Mouse (Mus musculus) lung, postnatal 4 days (tissue): Measurements from ENCODE around the gene Hnf4a.
"Not testable (repeated sequence)": the region's sequence is repeated elsewhere in the genome, so short reads cannot be mapped to it uniquely, and the experiment has no call there.

Experiments
- DNase-seq, 2 experiments: peaks; one replicate each; pipeline ENCODE4 v3.0.0; 2021

Gene Hnf4a

DNA sequence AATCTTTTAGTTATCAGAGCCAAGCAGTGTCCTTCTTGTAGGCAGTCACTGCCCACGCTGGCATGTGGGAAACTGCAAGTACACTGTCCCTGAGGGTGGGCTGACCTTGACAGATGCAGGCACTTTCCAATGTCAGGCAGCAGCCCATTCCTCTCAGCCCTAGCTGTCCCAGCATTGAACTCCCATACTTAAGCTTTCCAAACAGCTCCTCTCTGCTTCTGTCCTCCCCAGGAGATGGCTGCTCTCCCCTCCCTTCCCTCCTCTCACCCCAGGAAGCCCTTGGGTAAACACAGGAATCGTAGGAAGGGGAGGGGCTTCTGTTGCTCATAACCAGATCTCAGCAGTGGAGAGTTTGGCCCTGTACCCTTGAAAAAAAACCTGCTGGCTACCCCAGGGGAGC lies 88.5 kb downstream of the Hnf4a start:
- DNase-seq: peak; percentile 42 to 50

DNA sequence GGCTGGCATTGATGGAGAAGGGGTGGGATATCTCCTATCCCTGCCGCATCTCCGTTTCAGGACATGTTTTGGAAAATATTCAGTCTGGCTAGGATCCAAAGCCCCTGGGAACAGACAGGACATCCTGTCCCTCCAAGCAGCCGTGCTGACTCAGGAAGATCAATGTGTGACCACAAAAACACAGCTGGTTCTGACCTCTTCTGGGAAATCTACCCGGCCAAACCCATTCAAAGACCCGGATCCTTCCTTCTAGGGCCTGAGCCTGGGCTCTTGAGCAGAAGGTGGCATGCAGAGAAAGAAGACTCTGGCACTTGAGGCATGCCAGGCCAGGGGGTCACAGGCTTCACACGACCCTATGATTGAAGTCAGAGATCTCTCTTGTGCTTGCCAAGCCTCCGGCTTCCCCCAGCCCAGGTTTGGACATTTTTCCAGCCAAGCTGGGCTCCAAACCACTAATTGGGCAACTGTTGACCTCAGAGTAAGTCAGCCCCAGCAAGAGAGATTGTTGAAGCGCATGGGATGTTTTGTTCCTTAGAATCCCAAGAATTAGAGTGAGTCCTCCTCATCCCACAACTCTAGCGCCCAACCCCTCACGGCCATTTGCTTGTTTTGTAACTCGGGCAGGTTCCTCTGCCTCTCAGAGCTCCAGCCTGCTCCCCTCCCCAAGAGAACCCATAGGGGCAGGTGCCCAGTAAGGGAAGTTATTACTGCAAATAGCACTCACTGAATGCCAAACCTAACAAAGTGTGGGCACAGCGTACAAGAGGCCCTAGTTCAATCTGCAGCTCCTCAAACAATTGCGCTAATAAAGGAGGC lies 89.7 kb downstream of the Hnf4a start:
- DNase-seq: peak; percentile 74 to 86

DNA sequence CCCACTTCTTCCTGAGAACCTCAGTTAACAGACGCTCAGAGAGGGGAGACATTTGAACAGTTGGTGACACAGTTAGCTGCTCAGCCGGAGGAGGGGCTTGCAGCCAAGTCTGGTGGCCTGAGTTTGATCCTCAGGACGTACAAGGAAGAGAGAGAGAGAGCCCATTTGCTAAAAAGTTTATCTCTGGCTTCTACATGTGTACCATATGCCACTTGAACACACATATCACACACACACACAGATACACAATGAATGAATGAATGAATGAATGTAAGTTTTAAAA lies 90.2 kb downstream of the Hnf4a start:
- DNase-seq: no peak

DNA sequence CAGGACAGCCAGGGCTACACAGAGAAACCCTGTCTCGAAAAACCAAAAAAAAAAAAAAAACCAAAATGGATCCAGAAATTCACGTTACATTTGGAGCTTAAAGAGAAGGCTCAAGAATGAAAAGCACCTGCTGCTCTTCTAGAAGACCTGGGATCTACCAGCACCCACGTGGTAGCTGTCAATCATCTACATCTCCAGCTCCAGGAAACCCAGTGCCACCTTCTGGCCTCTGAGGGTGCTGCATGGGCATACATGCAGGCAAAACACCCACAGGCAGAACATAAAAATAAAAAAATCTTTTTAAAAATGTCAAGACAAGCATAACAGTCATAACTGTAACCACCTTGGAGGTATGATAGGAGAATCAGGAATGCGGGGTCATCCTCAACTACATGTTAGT lies 91.1 kb downstream of the Hnf4a start:
- DNase-seq: peak; percentile 71 to 76

DNA sequence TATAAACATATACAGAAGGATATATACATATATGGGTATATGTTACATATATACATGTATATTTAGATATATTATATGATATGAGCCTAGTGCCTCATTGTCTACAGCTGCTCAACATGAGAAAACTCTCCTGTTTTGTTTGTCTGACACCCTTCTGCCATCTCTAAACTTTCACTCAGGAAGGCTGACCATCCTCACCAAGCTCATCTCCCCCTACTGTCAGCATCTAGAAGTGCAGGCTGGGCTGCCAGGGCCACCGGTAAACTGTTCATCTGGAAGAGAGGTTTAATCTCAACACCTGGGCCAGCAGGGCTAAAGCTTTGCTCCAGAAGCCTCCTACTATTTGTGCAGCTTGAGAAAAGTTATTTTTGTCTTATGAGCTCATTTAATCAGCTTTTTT lies 92.6 kb downstream of the Hnf4a start:
- DNase-seq: peak; percentile 59 to 77

DNA sequence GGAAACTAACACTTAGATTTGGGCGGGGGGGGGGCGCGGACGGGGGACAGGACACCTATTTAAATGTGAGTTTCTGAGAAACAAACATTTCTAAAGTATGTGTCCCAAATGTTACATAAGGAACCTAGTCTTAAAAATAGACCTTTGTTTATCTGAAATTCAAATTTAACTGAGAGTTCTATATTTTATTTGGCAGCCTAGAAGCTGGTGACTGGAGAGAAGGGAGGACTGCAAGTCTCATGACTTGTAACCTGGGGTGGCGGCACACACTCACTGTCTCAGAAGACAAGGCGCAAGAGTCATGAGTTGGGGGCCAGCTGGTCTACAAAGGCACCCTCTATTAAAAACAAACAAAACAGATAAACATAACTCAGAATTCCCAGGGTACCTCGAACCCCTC lies 94.5 kb downstream of the Hnf4a start:
- DNase-seq: no peak

DNA sequence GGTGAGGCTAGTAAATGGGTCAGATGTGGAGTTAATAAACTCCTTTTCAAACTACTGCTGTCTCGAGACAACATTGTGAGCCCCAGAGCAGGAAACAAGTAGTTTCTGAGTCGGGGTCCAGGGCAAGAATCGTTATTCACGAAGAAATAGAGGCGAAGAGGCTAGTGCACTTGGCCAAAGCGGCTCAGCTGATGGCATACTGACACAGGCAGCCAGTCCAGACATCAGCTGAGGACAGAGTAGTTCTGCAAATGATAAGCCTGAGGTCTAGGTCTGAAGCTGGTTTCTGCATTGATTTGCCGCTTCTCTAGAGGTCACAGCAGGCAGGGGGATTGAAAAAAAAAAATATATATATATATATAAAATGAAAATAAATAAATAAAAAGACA lies 95.1 kb downstream of the Hnf4a start:
- no peak for DNase-seq

DNA sequence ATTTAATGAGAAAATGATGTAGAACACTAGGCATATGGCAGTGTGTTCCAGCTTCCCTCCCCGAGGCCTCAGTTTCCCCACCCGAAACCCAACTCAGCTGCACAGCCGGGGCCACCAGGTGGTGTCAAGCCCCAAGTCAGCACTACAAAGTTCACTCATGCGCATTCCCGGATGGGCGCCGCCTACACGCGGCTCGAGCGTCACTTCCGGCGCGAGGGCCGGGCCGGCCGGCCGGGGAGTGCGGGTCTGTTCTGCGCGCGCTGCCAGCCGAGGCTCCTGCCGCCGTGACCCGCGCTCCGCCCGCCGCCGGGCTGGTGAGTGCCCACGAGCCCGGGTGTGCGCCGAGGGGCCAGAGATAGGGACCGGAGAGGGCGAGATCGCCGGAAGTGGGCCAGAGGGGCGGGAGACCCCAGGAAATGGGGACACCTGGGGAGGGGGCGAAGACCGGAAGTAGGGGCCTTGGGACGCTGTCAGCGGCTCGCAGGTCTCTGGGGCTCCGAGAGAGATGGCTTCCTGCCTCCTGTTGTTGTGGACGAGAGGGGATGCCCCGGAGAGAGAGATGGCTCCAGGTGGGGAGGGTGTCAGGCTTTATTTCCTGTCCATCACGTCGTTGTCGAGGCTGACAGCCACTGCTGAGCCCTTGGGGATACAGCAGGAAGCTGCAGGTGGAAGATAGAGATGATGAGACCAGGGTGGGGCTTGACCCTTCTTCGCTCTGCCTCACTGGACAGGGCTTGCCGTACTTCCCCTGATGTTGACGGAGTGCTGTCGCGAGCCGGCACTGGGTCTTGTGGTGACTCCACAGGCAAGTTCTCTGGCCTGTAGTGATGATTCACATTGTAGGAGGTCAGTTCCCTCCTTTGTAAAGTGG lies 95.7 kb downstream of the Hnf4a start, which contains the start of gene Ttpal:
Gene Ttpal (plus strand): TSS at position 214 of the 871 bp plus-strand sequence.
- peak; percentile 92 to 93 for DNase-seq

DNA sequence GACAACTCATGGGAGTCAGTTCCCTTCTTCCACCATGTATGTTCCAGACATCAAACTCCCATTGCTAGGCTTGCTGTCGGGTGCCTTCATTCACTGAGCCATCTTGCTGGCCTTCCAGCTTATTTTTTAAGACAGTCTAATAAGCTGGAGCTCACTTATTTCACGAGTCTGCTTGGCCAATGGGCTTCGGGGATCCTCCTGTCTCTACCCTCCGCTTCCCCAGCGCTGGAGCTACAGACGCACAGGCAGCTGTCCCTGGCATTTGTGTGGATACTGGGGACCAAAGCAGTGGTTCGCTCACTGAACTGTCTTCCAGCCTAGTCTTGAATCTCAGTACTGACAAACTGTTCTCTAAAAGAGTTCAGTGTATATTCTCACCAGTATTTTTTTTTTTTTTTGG lies 99.6 kb downstream of the Hnf4a start:
- no peak for DNase-seq

DNA sequence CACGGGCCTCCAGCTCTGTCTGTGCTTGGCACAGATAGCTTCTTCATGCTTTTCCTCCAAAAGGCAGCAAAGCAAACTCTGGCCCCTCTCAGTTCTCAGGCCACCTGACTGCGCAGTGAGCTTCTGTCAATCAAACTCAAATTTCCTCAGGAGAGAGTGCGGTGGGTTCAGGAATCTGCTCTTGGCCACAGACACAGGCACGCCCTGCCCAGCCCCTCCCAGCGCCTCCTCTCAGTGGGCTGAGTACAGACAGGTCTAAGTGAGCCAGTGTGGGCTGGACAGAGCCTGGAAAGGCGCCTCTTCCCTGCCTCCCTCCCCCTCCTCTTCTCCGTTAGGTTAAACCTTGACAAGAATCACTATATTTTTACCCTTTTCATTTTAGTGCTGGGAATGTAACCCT lies 101.4 kb downstream of the Hnf4a start:
- DNase-seq: no peak

DNA sequence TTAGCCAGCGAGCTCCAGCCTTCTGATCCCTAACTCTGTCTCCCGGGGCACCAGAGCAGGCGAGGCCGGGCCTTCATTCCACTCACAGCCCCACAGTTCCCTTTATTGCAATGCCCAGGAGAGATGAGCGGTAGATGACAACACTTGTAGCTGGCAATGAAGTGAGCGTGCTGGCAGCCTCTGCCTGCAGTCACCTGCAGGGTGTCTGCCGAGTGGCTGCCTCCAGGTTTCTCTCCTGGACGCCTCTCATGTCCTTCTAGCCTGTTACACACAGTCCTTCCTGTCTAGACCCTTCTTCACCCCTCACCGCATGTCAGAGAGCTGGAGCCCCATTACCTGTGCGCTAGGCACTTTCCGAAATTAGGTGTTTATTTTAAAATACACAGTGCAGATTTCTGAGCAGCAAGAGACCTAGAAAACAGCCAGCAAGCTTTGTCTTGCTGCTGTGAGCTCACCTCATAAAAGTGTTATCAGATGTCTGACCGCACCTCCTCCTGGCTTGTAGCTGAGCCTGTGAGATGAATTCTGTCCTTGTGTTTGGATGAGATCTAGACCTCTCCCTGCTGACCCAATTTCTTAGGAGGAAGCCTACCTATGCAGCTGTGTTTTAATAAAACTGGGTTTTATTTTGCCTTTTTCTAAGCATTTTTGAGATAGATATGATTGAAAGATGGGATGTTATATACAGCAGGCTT lies 102.8 kb downstream of the Hnf4a start:
- no peak for DNase-seq

DNA sequence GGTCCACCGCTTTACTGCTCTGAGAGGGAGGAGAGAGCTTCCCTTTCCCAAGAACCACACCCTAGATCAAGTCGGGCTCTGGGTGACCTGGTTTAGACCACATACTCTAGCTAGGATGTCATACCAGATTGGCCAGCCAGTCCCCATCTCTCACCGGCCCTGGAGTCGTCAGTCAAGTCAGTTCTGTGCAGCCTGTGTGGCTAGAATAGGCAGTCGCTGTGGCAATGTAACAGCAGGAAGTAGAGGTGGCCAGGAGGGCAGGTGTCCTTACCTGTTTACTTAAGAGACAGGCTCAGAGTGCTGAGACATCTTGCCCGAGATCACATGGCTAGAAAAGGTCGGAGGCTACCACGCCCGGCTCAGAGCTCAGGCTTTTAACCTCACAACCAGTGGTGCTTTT lies 104.6 kb downstream of the Hnf4a start:
- DNase-seq: no peak

DNA sequence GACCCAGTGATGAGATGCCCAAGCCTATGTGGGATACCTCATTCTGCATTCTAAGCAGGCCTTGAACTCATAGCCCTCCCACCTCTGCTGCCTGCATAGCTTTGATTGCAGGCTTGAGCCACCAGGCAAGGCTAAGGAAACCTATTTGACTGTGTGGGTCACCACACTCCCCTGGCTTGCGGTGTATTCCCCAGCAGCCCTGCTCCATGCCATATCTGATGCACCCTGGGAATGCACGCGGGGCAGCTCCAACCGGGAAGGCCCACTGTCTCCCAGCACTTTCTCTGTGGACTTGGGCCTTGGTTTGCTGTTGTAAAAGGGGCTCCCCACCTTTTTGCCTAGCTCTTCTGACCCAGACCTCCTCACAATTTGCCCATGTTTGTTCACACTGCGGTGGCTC lies 106.6 kb downstream of the Hnf4a start:
- DNase-seq: no peak

DNA sequence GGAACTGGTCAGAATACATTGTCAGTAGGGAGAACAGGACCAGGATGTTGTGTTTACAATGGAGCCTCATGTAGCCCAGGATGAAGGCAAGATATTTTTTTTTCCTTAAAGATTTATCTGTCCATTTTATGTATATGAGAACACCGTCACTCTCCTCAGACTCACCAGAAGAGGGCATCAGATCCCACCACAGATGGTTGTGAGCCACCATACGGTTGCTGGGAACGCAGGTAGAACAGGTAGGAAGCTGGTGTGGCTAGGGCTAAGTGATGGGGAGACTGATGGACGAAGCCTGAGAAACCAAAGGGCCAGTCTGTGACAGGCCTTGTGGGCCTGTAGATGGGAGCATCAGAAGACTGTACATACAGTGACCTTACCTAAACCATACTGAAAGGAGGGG lies 107.4 kb downstream of the Hnf4a start:
- no peak for DNase-seq

DNA sequence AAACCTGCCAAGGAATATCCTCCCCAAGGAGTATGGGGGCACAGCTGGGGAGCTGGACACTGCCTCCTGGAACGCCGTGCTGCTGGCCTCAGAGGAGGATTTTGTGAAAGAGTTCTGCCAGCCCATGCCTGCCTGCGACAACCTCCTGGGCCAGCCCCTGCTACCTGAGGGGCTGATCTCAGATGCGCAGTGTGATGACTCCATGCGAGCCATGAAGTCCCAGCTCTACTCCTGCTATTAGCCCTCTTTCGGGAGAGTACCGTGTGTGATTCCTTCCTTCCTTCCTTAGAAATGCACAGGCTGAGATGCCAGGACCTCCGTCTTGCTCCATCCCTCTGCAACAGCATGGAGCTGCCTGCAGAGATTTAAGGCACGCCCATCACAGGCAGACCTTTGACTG lies 108.8 kb downstream of the Hnf4a start:
- DNase-seq: no peak

DNA sequence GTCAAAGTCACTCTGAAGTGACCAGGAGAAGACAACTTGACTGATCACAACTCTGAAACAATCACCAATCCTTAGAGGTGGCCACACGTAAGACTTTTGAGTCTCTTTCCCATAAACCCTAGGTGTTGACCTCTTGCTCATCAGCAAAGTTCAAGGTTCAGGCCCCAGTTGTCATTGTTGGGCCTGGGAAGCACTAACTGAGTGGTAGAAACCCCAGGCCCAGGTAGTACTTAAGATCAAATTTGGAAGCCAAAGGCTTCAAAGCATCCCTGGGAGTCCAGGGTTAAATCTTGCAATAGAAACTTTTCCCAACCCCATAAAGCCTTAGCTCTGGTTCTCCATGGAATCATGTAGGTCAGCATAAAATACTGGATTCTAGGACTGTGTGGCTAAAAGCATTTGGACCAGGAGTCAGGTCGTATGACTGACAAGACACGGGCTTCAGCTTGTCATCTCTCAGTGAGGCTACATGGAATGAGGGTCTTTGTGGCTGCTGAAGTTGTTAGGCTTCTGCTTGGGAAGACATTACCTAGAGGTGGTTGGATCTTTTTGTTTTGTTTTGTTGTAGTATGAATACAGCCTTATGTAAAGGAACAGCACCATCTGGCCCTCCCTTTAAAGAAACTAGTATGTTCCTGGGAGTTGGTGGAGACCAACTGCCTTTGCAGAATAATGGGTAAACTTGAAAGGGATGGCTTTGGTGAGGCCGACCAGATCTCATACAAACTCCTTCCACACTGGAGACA lies 109.5 kb downstream of the Hnf4a start:
- DNase-seq: no peak

DNA sequence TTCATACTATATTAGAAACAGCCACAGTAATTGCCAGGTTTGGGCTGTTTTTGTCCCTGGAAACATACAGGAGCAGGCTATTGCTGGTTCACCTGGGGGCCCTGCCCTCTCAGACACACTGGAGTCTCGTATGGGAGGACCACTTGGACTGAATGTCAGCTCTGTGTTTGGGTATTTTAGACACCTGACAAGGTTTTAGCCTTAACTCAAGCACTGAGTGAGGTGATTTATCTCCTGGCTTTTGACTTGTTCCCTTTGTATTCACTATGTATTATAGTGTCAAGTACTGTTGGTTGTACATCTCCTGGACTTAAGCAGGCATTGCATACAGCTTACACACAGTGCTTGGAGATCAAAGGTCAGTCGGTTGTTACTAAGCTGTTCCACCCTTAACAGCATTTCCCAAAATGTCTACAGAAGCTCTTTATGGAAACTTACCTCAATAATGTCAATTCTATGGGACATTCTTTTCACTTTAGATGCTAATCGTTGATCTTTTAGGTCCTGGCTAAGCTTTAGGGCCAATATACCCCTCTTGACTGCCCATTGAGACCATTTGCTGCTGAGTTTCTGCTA lies 110.1 kb downstream of the Hnf4a start:
- no peak for DNase-seq

DNA sequence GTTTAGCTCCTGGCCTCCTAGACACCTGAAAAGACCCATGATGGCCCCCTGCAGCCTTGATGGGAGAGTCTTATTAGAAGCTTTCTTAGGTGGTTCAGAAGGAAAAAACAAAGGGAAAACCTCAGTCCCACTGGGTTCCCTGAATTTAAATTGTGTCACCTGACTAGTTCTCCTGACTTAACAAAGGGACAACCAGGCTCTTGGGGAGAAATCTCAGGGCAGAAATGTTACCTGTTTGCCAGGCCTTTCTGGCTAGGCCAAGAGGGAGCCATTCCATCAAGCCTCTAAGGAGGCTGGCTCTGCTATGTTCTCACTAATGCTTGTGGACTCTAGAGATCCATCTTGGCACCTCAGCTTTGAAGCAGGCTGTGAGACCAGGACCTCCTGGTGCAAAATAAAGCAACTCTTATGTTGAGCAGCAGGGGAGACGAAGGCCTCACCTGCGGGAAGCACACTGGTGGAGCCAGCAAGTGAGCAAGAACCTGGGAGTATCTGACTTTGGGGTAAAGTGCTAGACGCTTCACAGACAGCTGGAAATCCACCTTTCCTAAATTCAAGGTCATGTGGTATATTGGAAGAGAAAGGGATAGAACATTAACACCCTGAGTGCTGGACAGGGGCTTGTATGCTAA lies 110.7 kb downstream of the Hnf4a start:
- no peak for DNase-seq

DNA sequence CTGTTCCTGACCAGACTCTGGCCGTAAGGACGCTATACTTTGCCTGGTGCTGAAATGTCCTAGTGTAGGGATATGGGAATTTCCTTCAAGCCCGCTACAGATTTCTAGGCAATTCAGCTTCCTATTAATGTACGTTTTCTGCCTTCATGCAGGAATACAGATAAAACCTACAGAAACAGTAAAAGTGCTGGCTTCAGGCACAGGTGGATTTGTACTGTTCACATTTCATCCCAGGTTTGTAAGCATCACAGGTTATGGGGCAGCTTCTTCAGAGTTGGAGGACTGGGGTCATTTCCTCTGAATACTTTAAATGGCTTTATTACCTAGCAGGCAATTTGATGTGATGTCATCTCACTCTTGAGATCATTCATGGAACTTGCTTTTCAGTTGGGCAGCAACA lies 111.3 kb downstream of the Hnf4a start:
- no peak for DNase-seq

DNA sequence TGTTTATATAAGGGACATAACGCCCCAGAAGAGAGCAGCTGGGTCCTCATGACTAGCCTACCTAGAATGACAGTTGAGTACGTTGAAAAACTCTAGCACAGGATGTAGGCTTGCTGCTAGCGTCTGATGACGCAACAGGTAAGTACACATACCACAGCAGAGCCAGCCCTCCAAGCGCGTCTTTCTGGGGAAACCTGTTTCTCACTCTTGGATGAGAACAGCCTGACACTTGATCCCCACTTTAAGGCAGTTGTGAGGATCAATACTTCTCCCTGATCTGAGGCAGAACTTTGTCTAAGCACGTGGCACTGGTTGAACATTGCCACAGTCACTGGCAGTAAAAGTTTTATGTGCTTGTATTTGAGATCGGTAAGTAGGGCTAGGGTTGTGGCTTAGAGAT lies 113.8 kb downstream of the Hnf4a start:
- peak; percentile 39 to 55 for DNase-seq

DNA sequence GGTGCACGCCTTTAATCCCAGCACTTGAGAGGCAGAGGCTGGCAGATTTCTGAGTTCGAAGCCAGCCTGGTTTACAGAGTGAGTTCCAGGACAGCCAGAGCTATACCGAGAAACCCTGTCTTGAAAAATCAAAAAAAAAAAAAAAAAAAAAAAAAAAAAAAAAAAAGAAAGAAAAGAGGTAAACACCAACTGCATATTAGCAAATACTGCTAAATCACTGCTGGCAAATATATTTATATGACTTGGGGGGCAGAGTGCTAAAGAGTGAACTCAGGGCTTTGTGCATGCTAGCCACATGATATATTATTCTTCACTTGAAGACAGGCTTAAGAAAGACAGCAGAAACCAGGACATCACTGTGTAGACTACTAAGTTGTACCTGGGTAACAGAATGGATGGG lies 114.8 kb downstream of the Hnf4a start:
- not testable (repeated sequence) for DNase-seq
